Mouse (Mus musculus): ENCODE data around the gene Pced1a.
"Not testable (repeated sequence)": the region's sequence is repeated elsewhere in the genome, so short reads cannot be mapped to it uniquely, and the experiment has no call there.

Pced1a gene

GRCm38 (mm10) chr2:130395696-130396095 lies 28.8 kb downstream of the Pced1a start:
- intact Hi-C loops (cut with DNase I): no loop called here

- intact Hi-C loops (cut with DNase I): loop anchor here (2.0 kb wide), 1 partner anchor 18 kb away; no protein-coding TSS in a partner anchor
Observed at GRCm38 (mm10) chr2:130392836-130393235, 31.7 kb downstream of the Pced1a start.

- intact Hi-C loops (cut with DNase I): no loop called here
Observed at GRCm38 (mm10) chr2:130390993-130391625, 33.4 kb downstream of the Pced1a start.

- intact Hi-C loops (cut with DNase I): no loop called here
Observed at GRCm38 (mm10) chr2:130388796-130389195, 35.7 kb downstream of the Pced1a start.

- intact Hi-C loops (cut with DNase I): no loop called here
Observed at GRCm38 (mm10) chr2:130386212-130386611, 38.3 kb downstream of the Pced1a start.

GRCm38 (mm10) chr2:130383895-130384294 lies 40.6 kb downstream of the Pced1a start:
- intact Hi-C loops (cut with DNase I): no loop called here

GRCm38 (mm10) chr2:130383205-130383604 lies 41.3 kb downstream of the Pced1a start:
- intact Hi-C loops (cut with DNase I): no loop called here

GRCm38 (mm10) chr2:130374951-130375350 lies 49.5 kb downstream of the Pced1a start:
- intact Hi-C loops (cut with DNase I): no loop called here

- intact Hi-C loops (cut with DNase I): not testable (repeated sequence)
Observed at GRCm38 (mm10) chr2:130373026-130373425, 51.5 kb downstream of the Pced1a start.

GRCm38 (mm10) chr2:130367386-130367785 lies 57.1 kb downstream of the Pced1a start:
- intact Hi-C loops (cut with DNase I): no loop called here
